Mouse (Mus musculus) embryo, embryonic 11.5 days (tissue): ENCODE data around the gene Nbl1.

Experiments
- DNase-seq: peaks from one replicate; pipeline ENCODE4 v3.0.0-alpha.2; 2012; ENCODE audit warnings: low read depth, low spot score

The Nbl1 gene

GRCm38 (mm10) chr4:139092356-139093195 lies at the start of gene Nbl1:
Nbl1 (minus strand) TSS chr4:139092993.
- DNase-seq, result no peak

DNA sequence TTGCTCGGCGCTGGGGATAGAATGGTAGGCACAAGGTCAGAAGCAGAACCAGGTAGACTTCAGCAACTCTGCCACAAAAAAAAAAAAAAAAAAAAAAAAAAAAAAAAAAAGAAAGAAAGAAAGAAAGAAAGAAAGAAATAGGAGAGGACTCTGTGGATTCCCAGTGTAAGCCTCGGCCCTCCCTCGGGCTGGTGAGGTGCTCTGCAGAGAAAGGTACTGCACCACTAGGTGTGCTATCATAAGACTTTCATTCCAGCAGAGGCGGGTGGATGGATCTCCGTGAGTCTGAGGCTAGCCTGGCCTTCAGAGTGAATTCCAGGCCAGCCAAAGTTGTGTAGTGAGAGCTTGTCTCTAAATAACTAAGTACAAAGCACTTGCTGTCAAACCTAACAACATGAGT lies 49.0 kb upstream of the Nbl1 start:
- DNase-seq, result no peak

DNA sequence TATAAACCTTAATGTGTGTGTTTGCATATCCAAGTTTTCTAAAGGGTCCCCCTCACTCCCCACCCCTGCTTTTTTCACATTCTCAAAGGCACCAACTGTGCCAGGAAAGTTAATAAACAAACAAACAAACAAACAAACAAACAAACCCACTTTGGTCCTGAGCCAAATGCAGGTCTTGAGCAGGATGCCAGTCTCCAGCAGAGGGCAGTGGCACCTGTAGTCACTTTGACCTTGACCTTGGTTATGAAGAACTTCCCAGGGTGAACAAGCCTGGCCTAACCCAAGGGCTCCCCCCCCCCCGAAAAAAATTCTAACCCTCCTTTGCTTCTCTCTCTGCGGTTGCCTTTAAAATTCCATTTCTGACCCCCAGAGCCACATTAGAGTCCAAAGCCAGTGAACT lies 47.5 kb upstream of the Nbl1 start:
- no peak for DNase-seq

DNA sequence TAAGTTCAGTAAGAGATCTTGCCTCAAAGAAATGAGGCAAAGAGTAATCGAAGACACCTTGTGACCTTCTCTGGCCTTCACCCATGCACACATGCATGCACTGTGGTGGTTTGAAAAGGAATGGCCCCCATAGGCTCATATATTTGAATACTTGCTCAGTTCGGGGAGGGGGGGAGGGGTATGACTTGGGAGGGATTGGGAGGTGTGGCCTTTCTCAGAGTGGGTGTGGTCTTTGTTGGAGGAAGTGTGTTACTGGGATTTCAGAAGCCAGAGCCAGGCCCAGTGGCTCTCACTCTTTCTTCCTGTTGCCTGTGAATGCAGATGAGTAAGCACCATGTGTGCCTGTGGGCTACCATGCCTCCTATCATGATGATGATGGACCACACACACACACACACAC lies 43.2 kb upstream of the Nbl1 start:
- no peak for DNase-seq

- DNase-seq, result no peak
These were observed 40.3 kb upstream of the Nbl1 start for GRCm38 (mm10) chr4:139133109-139133508.

- no peak for DNase-seq
These were observed 39.3 kb upstream of the Nbl1 start for GRCm38 (mm10) chr4:139131858-139132672.

DNA sequence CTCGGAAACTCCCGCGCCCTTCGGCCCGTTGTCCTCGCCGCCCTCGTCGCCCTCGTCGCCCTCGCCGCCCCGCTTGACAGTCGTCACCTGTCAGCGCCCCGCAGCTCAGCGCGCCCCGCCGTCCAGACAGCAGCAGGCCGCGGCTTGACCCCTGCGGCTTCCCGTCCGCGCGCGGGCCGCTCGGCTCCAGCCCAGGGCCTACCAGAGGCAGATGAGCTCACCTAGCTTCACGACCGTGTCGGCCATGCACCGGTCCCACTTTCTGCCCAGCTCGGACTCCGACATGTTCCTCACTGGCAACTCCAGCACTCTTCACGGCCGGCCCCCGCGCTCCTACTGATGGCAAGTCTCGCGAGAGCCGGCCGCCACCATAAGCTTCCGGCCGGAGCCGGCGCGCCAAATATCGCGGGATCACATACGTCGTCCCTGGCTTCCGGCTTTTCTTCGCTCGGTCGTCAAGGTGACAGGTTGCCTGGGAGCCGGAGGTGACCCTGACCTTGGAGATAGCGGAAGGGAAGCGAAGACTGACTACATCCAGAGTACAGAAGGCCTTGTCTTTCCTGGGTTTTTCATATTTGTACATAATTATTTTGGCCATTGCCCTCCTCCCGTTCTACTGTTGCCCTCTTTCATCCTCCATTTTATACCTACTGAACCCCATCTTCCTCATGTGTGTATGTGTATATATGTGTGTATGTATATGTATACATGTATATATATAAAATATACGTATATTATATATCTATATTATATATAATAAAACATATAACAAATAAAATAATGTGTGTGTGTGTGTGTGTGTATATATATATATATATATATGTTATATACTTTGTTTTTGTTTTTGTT lies 38.1 kb upstream of the Nbl1 start, which contains the start of gene Minos1:
Gene Minos1 (minus strand): TSS at position 413 of the 849 bp plus-strand sequence.
- peak; percentile 95 for DNase-seq

DNA sequence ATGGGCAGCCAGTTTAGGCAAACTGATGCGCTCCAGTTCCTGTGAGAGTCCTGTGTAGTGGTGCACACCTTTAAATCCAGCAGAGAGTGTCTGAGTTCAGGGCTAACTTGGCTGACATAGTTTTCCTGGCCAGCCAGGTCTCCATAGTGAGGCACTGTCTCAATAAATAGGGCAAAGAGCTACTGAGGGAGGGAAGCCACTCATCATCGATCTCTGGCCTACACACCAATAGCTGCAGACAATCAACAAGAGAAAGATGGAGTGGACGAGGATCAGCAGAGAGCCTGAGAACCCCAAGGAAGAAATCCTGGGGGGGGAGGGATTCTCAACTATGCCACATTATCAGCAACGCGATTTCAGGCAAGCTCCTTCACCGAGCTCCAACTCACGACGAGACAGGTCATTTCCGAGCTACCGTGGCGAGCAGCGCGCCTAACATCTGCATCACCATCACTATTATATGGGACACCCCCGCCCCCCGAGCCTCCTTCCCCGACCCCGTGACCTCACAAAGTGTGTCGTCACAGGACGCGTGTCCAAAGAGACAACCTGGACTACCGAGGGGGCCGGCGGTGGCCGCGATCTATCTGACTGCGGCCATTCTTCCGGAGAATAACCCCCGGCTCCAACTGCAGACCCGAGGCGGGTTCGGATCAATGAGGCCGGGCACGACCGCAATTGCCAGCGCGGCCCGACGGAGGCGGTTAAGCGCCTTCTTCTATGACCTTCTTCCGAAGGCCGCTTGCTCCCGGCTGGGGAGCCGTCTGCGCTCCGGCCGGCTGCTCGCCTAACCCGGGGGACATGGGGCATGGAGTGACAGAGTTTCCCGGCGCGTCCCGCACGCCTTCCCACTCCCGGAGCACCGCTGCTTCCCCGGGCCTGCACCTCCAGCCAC lies 37.3 kb upstream of the Nbl1 start:
- no peak for DNase-seq

- DNase-seq, result no peak
These were observed 33.7 kb upstream of the Nbl1 start for GRCm38 (mm10) chr4:139126475-139126874.

- DNase-seq, result no peak
These were observed 32.1 kb upstream of the Nbl1 start for GRCm38 (mm10) chr4:139124940-139125339.

- no peak for DNase-seq
These were observed 29.8 kb upstream of the Nbl1 start for GRCm38 (mm10) chr4:139122557-139122956.

- no peak for DNase-seq
These were observed 28.2 kb upstream of the Nbl1 start for GRCm38 (mm10) chr4:139120998-139121397.

- DNase-seq, result no peak
These were observed 27.6 kb upstream of the Nbl1 start for GRCm38 (mm10) chr4:139120281-139120814.

DNA sequence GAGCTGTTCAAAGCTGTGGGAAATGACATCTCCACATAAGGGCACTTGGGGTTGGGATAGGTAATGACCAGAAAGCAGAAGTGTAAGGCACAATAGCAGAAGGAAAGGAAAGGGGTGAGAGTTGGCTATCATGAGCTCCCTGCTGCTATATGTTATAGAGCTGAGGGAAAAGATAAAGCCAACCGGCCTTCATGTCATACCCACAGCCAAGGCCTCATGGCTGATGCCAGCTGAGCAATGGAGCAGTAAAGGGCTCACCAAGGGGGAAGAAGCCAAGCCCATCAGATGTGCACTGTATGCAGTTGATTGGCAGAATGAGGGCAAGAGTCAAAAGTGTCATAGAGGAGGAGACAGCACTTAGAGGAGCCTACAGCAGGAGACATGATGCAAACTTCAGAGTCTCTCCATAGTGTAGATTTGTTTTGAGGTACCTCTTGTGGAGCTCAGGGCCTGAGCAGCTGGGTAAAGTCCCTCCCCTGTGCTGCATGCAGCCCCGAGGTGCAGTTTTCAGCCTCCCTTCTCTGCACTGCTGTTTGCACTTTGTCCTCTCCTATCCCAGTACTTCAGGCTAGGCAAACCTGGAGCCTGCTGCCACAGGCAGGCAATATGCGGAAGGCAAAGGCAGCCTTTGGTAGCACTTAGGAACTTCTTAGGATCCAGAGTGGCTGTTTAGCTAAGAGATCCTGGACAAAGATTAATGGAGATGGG lies 23.7 kb upstream of the Nbl1 start:
- DNase-seq, result no peak

DNA sequence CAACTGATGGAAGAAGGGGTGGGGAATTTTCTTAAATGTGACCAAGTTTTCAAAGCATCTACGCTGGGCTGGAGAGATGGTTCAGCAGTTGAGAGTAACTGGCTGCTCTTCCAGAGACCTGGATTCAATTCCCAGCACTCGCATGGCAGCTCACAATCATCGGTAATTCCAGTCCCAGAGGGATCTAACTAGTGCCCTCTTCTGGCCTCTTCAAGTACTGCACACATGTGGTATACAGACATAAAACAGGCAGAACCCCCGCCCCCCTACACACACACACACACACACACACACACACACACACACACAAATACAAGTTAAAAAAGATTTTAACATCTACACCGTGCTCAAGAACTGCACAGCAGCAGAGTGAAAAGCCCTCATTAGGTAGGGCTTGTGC lies 22.9 kb upstream of the Nbl1 start:
- DNase-seq, result no peak

DNA sequence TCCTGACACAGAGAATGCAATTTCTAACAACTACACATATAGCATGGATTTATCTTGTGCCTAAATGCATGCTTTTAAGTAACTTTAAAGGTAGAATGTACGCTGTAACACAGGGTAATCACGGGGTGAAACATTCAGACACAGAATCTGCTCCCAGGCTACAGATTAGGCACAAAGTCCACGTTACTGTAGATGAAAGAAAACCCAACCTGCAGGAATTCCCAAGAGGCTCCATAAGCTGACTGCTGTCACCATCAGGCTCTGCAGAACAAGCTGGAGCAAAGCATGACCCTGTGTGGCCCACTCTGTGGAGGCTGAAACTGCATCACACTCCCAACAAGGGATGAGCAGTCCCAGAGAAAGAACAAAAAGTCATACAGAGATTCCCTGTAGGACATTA lies 19.7 kb upstream of the Nbl1 start:
- no peak for DNase-seq

GRCm38 (mm10) chr4:139111421-139111820 lies 18.6 kb upstream of the Nbl1 start:
- DNase-seq, result no peak

DNA sequence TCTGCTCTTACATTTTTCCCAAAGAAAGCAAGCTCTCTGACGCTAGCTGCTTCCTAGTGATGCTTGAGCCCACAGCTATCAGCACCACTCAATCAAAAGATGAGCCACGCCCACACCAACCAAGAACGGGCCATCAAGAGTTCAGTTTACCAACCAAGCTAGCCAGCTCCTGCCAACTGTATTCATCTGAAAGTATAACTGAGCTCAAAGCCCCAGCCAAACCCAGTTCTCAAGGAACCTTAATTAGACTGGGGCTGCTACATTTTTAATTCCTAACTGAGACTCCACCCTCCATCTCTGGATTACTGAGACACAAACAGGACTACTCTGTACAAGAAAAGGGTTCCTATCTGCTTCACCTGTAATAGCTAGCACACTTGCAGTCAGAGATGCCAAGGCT lies 18.1 kb upstream of the Nbl1 start:
- DNase-seq, result no peak

GRCm38 (mm10) chr4:139105453-139105852 lies 12.7 kb upstream of the Nbl1 start:
- no peak for DNase-seq

- no peak for DNase-seq
These were observed 8.8 kb upstream of the Nbl1 start for GRCm38 (mm10) chr4:139101546-139101945.
